Mouse (Mus musculus) ES-E14 (cell line): Measurements from ENCODE around the gene Atg5. TPM values are rescaled to one million over a fixed set of nuclear protein-coding genes. Genes with fewer than 3 reads are reported as not detected.

ENCODE experiments used
- DNase-seq: peaks from one replicate; pipeline ENCODE4 v3.0.0-alpha.2; 2013; ENCODE audit warnings: low read depth, low spot score
- H3K27ac ChIP-seq: 2 replicates; pipeline ENCODE4 v1.5.1; 2012; ENCODE audit warnings: low read depth, mild to moderate bottlenecking, low read length, moderate library complexity, mixed read lengths; ENCODE audit not compliant: poor library complexity, insufficient read depth, severe bottlenecking
- H3K36me3 ChIP-seq: 2 replicates; pipeline ENCODE4 v1.6.1; 2012; ENCODE audit warnings: mild to moderate bottlenecking, low read length, moderate library complexity, mixed read lengths; ENCODE audit not compliant: control insufficient read depth, poor library complexity, insufficient read depth, severe bottlenecking
- H3K4me1 ChIP-seq, 2 experiments: fragments of 150-350 bp in 1 of 2; sonication (generic) in 1 of 2; 2 replicates each; pipeline ENCODE4 v1.6.1; 2012; ENCODE audit warnings: low read length in 2 of 2, mild to moderate bottlenecking in 1 of 2, mixed read lengths in 1 of 2; ENCODE audit not compliant: control insufficient read depth in 2 of 2, insufficient read depth in 2 of 2, poor library complexity in 1 of 2
- H3K4me3 ChIP-seq, 2 experiments: fragments of 150-350 bp in 1 of 2; sonication (generic) in 1 of 2; 2 replicates each; pipeline ENCODE4 v1.5.1; 2012; ENCODE audit warnings: low read length in 2 of 2, low read depth in 1 of 2, mild to moderate bottlenecking in 1 of 2, mixed read lengths in 1 of 2; ENCODE audit not compliant: insufficient read depth in 1 of 2, poor library complexity in 1 of 2, severe bottlenecking in 1 of 2
- H3K9ac ChIP-seq: 2 replicates; pipeline ENCODE4 v1.6.1; 2012; ENCODE audit warnings: low read depth, mild to moderate bottlenecking, low read length, mixed read lengths; ENCODE audit not compliant: poor library complexity, insufficient read depth, severe bottlenecking
- H3K9me3 ChIP-seq: fragments of 150-350 bp; sonication (generic); 2 replicates; pipeline ENCODE4 v1.6.1; 2012; ENCODE audit warnings: low read depth, mild to moderate bottlenecking, low read length; ENCODE audit not compliant: control insufficient read depth, insufficient read depth
- CHD2 ChIP-seq: IDR thresholded peaks from 2 replicates; pipeline ENCODE4 v1.6.1; 2014; ENCODE audit warnings: mild to moderate bottlenecking, low read depth, low read length, inconsistent platforms
- HCFC1 ChIP-seq: IDR thresholded peaks from 2 replicates; pipeline ENCODE4 v1.6.1; 2012; ENCODE audit warnings: low read length, inconsistent platforms, borderline replicate concordance; ENCODE audit not compliant: insufficient read depth
- MAFK ChIP-seq: IDR thresholded peaks from 2 replicates; pipeline ENCODE4 v1.6.1; 2014; ENCODE audit warnings: mild to moderate bottlenecking, low read depth, low read length, inconsistent platforms; ENCODE audit not compliant: insufficient read depth
- ZC3H11A ChIP-seq: IDR thresholded peaks from 2 replicates; pipeline ENCODE4 v1.6.1; 2012; ENCODE audit warnings: low read depth, mild to moderate bottlenecking, inconsistent platforms, low read length, borderline replicate concordance
- ZNF384 ChIP-seq: IDR thresholded peaks from 2 replicates; pipeline ENCODE4 v1.6.1; 2012; ENCODE audit warnings: low read depth, low read length, inconsistent platforms
- in situ Hi-C, 2 experiments: fragments of 600-800 bp; cut with MboI; formaldehyde crosslinking; loops; one replicate each; pipeline ENCODE4 v1.15.1; 2025; ENCODE audit warnings: low sequenced_read_pairs in 2 of 2, inconsistent platforms in 1 of 2; ENCODE audit not compliant: unreplicated experiment in 2 of 2
- total RNA-seq: library from RNA; depleted of rRNA; stranded (reverse); fragments of 300-350 nt; gene quantifications from 2 replicates; pipeline ENCODE4 v1.2.3, GENCODE M21; 2012

Gene Atg5
- total RNA-seq, 1 experiment: 22.5 TPM

DNA sequence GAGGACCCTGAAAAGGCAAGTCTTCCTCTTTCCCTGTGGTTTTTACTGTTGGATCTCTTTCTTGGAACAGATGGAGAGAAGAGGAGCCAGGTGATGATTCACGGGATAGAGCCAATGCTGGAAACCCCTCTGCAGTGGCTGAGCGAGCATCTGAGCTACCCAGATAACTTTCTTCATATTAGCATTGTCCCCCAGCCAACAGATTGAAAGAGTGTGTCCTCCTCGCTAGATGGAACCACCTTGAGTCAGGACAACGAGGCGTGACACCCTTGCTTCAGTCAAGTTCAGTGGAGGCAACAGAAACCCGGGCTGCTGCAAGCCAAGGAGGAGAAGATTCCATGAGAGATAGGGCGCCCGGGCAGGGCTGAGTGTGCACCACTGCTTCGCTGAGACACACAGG lies 94.7 kb downstream of the Atg5 start:
- H3K4me3 ChIP-seq: no peak overlapping the region
- H3K9me3 ChIP-seq: no peaks in the 10 kb centered on the region
- in situ Hi-C loops: no loop called here
- no peak overlapping the region for H3K27ac ChIP-seq
- TF ChIP-seq ZC3H11A (no peak), MAFK (no peak), HCFC1 (no peak), ZNF384 (no peak), CHD2 (no peak)
- H3K9ac ChIP-seq: no peak overlapping the region
- no peak for DNase-seq
- H3K36me3 ChIP-seq: peaks cover 3% of the 10 kb centered on the region; the same call in 1 of the 2 replicates
- H3K4me1 ChIP-seq: peaks cover 15 to 22% of the 10 kb centered on the region in 2 experiments

DNA sequence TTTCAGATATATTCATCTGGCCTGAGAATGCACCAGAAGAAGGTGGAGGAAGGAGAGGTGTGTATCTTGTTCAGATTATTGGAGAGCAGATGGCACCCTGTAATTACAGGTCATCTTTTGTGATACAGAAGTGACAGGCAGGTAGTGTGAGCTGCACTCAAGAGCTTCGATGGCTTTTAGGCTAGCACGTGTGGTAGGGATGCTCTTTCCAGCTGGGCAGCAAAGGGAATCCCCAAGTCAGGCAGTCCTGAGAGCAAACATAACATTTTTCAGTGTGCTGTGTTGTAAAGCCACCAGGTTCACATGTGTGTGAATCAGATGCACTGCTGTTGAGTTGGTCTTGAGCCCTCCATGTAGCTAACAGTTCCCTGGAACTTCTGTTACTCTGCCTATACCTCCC lies 98.0 kb downstream of the Atg5 start:
- Histone ChIP-seq H3K27ac (no peak overlapping the region), H3K4me3 (no peak overlapping the region), H3K36me3 (no peaks in the 10 kb centered on the region), H3K4me1 (peaks cover 14 to 24% of the 10 kb centered on the region in 2 experiments; a peak in 3 of 4 replicates), H3K9me3 (no peaks in the 10 kb centered on the region), H3K9ac (no peak overlapping the region)
- in situ Hi-C loops: no loop called here
- no peak for DNase-seq
- TF ChIP-seq ZNF384 (no peak), MAFK (no peak), ZC3H11A (no peak), CHD2 (no peak), HCFC1 (no peak)

DNA sequence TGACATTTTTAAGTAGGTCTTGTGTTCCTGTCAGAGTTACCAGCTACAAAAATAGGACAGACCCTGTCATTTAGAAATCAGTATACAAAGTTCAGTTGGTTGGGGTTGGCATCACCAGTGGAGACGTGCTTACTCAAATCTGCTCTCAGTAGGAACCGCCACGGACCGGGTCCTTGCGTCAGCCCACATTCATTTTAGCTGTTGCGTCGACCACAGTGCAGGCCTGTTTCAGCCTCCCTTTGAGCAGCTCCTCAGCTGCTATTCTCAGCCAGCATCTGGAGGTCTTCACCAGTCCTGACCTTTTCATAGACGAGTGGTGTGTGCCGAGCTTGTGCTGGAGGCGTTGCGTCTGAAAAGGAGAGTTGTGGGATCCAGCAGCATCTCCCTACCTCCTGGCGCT lies 98.9 kb downstream of the Atg5 start:
- H3K9me3 ChIP-seq: no peaks in the 10 kb centered on the region
- no peaks in the 10 kb centered on the region for H3K36me3 ChIP-seq
- no peak overlapping the region for H3K9ac ChIP-seq
- DNase-seq: no peak
- no peak overlapping the region; the same call in 1 of the 2 replicates for H3K27ac ChIP-seq
- H3K4me3 ChIP-seq: no peak overlapping the region
- in situ Hi-C loops: no loop called here
- peaks cover 14 to 23% of the 10 kb centered on the region in 2 experiments; a peak in 3 of 4 replicates for H3K4me1 ChIP-seq
- no peak for TF ChIP-seq ZNF384
- TF ChIP-seq HCFC1: no peak
- TF ChIP-seq ZC3H11A: no peak
- TF ChIP-seq CHD2: no peak
- TF ChIP-seq MAFK: no peak

DNA sequence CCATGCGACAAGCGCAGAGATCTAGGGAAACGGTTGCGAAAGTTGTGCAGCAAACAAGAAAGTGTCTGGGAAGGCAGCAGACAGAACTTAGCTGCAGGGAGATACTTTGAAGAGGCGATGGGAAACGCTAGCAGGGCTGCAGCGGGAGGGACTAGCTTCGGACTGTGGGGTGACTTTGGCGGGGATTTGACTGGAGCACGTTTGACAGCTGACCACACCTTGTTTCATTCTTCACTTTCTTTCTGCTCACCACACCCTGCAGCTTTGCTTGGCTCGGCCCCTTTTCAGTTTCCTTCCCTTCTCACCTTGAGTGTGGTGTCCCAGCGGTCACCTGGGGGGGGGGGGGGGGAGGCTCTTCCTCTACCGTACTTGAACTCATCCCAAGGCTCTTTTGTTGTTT lies 100.4 kb downstream of the Atg5 start:
- peak; percentile 56 for DNase-seq
- H3K4me1 ChIP-seq: peaks cover 14 to 20% of the 10 kb centered on the region in 2 experiments; a peak in 3 of 4 replicates
- no peaks in the 10 kb centered on the region for H3K9me3 ChIP-seq
- no peaks in the 10 kb centered on the region for H3K36me3 ChIP-seq
- H3K4me3 ChIP-seq: no peak overlapping the region
- TF ChIP-seq ZNF384: no peak
- no peak for TF ChIP-seq ZC3H11A
- no peak for TF ChIP-seq HCFC1
- no peak for TF ChIP-seq CHD2
- no peak for TF ChIP-seq MAFK
- in situ Hi-C loops: no loop called here
- no peak overlapping the region; the same call in 1 of the 2 replicates for H3K27ac ChIP-seq
- H3K9ac ChIP-seq: no peak overlapping the region

DNA sequence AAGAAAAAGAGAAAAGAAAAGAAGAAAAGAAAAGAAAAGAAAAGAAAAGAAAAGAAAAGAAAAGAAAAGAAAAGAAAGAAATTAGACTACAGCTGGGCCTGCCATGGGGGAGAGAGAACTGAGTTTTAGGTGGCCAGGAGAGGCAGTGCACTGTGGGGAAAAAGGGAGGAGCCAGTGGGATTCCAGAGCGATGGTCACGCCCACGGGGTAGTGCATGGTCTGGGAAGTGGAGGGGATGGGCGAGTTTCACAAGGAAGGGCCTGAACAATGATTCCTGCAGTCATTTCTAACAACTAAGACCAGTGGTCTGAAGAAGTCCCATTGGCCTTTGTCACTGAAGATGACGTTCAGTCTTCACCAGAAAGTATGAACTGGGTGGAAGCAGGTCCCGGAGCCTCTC lies 102.5 kb downstream of the Atg5 start:
- Histone ChIP-seq H3K4me3 (peak overlapping the region; percentile 9 to 67; a peak in 3 of 4 replicates), H3K4me1 (peaks cover 14 to 18% of the 10 kb centered on the region in 2 experiments; a peak in 3 of 4 replicates), H3K9me3 (no peaks in the 10 kb centered on the region), H3K27ac (peak overlapping the region; percentile 2; the same call in 1 of the 2 replicates), H3K36me3 (no peaks in the 10 kb centered on the region), H3K9ac (no peak overlapping the region)
- TF ChIP-seq HCFC1 (no peak), MAFK (no peak), ZC3H11A (no peak), ZNF384 (no peak), CHD2 (no peak)
- peak; percentile 79 for DNase-seq
- in situ Hi-C loops: no loop called here
